Mouse (Mus musculus): ENCODE measurements around the gene Mtmr3.

Gene Mtmr3

GRCm38 (mm10) chr11:4594608-4595500 is at the start of gene Mtmr3:
Mtmr3 (minus strand) TSS chr11:4594863.
- in situ Hi-C loops (cut with MboI) = loop anchor here (5.0 kb wide), 1 partner anchor 42 kb away; the partner anchor contains the start of gene Ascc2

GRCm38 (mm10) chr11:4643722-4644121 is 49.1 kb upstream of the Mtmr3 start:
- in situ Hi-C loops (cut with MboI) = no loop called here

GRCm38 (mm10) chr11:4641185-4641584 is 46.5 kb upstream of the Mtmr3 start:
- in situ Hi-C loops (cut with MboI) = no loop called here

DNA sequence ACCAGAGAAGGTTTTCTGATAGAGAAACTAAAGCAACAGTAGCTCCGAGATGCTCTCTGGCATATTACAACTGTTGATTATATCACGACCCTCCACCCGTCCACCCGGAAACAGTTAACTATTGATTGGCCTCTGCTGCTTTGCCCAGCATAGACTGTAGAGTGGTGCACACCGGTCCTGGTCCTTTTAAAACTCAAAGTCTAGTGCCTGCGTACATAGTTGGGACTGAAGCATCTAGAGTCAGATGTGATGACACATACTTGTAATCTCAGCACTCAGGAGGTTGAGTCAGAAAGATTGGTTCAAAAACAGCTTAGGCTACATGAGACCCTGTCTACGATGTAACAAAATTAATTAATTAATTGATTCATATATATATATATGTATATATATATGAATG is 43.6 kb upstream of the Mtmr3 start:
- in situ Hi-C loops (cut with MboI) = loop anchor here (5.0 kb wide), 1 partner anchor 41 kb away; no protein-coding TSS in a partner anchor

DNA sequence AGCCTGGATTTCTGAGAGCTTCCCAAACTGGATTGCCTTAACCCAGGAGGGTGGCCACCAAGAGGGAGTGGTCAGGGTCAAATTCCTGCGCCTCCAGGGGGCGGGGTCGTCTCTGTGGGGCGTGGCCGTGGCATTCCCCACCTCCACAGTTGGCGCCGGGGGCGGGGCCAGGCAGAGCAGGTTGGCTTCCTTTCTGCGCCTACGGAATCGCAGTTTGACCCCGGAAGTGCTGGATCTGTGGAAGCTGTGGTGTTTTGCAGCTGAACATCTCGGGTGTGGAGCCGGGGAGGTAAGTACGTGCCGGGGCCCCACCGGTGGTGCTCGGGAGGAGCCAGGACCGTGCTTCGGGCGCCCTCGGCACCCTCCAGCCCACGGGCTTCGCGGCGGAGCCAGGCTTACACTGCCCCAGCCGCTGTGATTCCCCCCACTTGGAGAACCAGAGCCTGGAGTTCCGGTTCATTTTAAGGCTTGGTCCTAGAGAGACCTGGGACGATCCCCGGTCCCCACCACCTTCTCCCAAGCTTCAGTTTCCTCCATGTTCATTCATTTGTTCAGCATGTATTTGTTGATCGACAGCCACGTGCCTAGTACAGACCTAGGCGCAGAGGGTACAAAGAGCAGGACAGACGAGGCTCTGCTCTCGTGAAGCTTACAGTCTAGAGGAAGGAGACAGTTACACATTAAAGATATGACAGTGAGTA is 43.0 kb upstream of the Mtmr3 start, which contains the start of gene Ascc2:
TSS of gene Ascc2 (plus strand) at position 214 of the 701 bp plus-strand sequence.
- in situ Hi-C loops (cut with MboI) = loop anchor here (5.0 kb wide), 1 partner anchor 40 kb away; no protein-coding TSS in a partner anchor

DNA sequence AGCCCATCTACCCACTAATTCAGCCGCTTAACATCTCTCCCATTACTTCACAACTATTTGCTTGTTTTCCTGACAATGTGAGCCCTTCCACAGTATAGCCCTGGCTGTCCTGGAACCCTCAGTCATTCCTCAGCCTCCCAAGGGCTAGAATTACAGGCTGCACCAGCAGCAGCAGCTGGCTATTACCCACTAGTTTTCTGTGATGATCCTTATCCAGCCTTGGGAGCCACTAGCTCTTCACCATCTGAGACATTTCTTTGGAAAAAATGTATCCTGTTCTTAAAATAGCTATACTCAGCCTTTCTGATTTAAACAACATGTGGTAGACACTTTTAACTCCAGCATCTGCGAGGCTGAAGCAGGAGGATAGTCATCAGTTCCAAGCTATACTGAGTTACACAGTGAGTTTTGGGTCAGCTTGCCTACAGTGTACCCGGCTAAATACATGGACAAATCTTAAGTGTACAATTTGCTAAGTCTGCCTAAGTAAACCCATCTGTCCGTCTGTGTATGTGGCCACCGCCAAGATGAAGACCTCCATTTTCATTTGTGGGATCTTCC is 42.2 kb upstream of the Mtmr3 start:
- in situ Hi-C loops (cut with MboI) = loop anchor here (5.0 kb wide), 1 partner anchor 40 kb away; no protein-coding TSS in a partner anchor

DNA sequence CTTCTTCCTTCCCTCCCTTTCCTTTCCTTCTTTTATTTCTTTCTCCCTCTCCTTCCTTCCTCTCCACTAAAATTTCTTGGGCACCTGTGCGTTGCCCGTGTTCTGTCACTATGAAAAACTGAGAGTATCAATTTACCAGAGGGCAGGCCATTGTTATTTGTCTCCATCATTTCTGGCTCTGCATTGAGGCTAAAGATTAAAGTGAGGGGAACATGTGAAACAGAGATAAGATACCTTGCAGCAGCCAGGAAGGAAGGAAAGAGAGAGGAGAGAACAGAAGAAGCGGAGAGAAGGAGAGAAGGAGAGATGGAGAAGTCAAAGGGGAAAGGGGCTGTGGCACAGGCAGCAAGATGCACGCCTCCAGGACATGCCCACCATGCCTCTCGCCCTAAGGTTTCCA is 39.7 kb upstream of the Mtmr3 start:
- in situ Hi-C loops (cut with MboI) = no loop called here

- in situ Hi-C loops (cut with MboI) = no loop called here
These were observed 38.8 kb upstream of the Mtmr3 start for GRCm38 (mm10) chr11:4633420-4633819.

GRCm38 (mm10) chr11:4629861-4630280 is 35.2 kb upstream of the Mtmr3 start:
- in situ Hi-C loops (cut with MboI) = no loop called here

GRCm38 (mm10) chr11:4627636-4628035 is 33.0 kb upstream of the Mtmr3 start:
- in situ Hi-C loops (cut with MboI) = no loop called here

DNA sequence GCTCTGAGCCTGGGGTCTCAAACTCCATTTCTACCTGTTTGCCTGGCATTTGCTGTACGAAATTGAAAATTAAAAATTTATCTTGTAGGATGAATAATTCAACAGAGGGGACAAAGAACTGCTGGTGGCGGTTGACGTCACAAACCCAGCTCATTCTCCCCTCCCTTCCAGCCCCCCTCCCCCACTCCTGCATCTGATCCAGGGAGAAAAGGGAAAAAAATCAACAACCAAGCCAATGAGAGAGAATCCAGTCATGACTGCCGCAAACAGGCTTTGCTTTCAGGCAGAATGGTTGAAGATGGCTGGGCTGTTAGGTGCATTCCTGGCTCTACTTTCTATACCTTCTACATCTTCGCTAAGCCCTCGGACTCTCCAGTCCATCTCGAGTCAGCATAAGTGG is 31.3 kb upstream of the Mtmr3 start:
- in situ Hi-C loops (cut with MboI) = no loop called here

DNA sequence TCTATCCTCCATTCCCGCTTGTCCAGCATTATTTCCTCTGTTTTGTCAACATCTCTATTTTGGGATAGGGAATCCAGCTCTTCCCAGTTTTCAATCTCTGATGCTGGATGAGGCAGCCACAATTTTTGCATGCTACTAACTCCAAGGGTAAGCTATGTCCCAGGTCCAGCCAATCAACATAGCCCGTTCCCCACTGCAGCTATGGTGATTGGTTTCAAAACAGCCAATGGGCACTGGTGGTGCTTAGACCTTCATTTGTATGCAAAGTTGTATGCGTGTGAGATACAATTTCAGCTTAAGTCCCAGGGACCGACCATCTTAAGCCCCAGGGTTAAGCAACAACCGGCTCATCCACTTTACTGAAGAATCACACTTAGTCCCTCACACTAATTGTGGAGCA is 28.3 kb upstream of the Mtmr3 start:
- in situ Hi-C loops (cut with MboI) = no loop called here

- in situ Hi-C loops (cut with MboI) = no loop called here
These were observed 27.9 kb upstream of the Mtmr3 start for GRCm38 (mm10) chr11:4622442-4622986.

DNA sequence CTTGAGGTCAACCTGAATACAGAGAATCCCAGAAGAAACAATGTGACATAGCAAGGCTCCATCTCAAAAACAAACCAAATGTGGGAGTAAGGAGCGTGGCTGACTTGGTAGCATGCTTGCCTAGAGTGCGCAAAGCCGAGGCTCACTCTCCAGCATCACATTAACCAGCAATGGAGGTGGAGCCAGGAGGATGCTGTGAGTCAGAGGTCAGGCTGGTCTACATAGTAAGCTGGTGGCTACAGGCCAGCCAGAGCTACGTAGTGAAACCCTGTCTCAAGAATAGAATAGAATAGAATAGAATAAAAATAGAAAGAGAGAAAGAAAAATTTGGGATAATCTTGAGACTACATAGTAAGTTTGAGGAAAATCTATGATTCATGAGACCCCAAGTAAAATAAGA is 27.2 kb upstream of the Mtmr3 start:
- in situ Hi-C loops (cut with MboI) = no loop called here

GRCm38 (mm10) chr11:4620501-4621108 is 25.9 kb upstream of the Mtmr3 start:
- in situ Hi-C loops (cut with MboI) = no loop called here

DNA sequence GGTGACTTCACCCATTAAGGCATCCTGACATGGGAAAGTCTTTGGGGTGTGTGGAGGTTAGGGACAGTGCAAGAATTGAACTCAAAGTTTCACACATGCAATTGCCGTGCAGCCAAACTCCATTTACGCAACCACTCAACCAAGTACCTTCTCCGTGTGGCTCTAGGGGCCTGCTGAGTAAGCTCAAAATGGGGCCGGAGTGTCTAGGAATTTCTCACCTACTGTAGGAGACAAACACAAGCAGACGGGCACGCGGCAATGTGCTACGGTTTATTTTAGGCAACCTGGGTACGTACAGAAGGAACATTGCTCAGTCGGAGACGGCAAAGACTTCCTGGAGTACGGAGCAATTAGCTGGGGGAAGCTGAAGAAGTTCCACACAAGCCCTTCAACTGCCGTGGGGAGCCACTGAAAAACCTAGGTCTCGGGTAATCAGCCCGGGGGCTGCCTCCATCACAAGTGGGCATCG is 25.4 kb upstream of the Mtmr3 start, which contains the start of gene Gm11032:
TSS of gene Gm11032 (plus strand) at position 51 of the 469 bp plus-strand sequence.
- in situ Hi-C loops (cut with MboI) = no loop called here

DNA sequence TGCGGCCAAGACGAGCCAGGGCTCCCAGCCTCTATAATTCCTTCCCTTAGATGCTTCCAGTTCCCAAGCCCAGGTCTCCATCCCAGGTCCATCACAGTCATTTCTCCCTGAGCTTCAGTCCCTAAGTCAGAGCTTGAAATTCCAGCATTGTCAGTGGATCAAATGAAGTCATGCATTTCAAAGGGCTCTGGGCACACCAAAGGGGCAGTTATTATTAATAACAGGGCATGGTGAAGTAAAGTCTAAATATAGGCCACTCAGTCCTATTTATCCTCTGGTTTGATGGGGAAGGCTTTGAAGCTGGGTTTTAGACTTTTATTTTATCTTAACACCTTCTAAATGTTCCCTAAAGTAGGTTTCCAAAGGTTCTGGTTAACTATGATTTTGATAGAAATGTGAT is 17.2 kb upstream of the Mtmr3 start:
- in situ Hi-C loops (cut with MboI) = no loop called here

- in situ Hi-C loops (cut with MboI) = no loop called here
These were observed 11.9 kb upstream of the Mtmr3 start for GRCm38 (mm10) chr11:4606541-4606940.

DNA sequence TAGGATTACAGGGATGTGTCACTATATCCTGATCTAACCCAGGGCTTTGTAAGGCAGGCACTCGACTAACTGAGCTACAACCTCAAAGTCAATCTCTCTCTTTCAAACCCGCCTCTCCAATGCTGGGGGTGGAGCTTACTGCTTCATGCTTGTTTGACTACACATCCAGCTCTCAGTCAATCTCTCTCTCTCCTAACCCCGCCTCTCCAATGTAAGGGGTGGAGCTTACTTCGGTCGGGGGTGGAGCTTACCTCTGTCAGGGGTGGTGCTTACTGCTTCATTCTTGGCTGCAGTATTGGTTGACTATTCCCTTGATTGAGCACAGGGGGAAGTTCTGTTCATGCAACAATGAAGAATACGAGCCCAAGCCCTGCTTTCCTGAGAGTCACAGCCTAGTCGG is 10.8 kb upstream of the Mtmr3 start:
- in situ Hi-C loops (cut with MboI) = no loop called here

DNA sequence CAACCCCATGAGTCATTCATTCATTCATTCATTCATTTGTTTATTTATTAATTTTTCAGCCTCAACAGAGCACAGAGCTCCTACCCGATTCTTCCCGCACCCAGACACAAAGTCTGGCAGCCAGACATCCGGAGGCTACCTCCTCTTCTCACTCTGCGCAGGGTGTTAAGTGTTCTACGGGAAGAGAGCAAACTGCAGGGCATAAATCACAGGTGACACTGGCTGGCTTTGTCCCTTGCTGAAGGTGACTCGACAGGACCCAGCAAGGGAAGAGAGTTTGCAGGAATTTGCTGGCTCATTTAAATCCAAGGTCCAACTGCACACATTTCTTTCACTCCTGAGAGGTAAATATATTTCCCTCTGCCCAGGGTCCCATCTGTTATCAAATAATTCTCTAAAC is 9.8 kb upstream of the Mtmr3 start:
- in situ Hi-C loops (cut with MboI) = no loop called here

DNA sequence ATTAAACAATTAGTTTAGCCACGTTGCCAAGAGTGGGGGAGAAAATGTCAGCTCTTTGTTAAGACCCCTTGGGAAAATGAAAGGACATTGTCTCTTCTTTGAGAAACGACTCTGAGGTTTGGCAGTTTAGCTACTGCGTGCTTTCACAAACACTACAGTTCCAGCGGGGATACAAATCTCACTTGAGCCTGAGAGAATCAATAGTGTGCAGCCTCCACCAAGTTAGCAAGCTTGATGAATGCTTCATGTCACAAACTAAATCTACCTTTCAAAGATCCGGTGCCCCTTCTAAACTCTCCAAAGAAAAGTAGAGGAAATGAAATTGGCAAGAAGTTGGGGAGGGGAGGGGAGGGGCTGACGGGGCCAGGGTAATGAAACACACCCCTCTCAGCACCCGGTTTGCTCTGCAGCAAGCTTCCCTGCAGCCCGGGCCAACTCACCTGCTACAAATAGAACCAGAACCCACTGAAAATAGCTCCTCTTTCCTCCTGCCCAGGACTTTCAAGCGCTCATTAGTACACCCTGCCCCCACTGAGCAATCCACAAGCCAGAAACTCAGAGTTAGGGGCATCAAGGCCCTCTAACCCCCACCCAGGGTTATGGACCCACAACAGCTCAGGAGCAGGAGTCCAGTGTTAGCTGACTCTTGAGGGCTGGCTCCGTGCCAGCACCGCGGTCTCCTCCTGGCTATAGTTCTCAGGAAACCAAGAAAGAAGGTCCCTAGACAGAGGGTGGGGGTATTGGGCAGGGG is 8.2 kb upstream of the Mtmr3 start:
- in situ Hi-C loops (cut with MboI) = no loop called here
